Mouse (Mus musculus) lung, postnatal 0 days (tissue): ENCODE results near the gene Supt5.

Experiments used
- CTCF ChIP-seq: IDR thresholded peaks from 2 replicates; pipeline ENCODE4 v1.5.1; 2016; ENCODE audit warnings: antibody characterized with exemption, mild to moderate bottlenecking
- EP300 ChIP-seq: IDR thresholded peaks from 2 replicates; pipeline ENCODE4 v1.6.1; 2016; ENCODE audit warnings: antibody characterized with exemption, mild to moderate bottlenecking, control low read depth

GRCm38 (mm10) chr7:28377190-28378065 is 38.9 kb upstream of the Supt5 start:
- peak; percentile 15 for TF ChIP-seq CTCF
- TF ChIP-seq EP300 = no peak
